8 mouse cellular contexts compared by ENCODE assay signal in the genomic region with DNA sequence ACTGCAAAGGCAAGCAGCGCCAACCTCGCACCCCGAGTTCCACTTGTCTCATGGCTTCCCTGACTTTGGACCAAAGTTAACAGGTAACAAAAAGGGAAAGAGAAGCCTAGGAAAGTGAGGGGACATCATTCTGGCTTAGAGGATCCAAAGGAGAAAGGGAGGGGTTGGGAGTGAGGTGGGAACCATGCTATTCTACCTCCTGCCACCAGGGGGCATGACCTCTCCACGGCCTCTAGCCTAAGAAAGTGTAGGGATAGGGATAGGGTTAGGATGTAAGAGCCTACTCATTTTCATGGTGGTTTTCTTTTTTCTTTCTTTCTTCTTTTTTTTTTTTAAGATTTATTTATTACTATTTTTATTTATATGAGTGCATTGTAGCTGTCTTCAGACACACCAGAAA. TPM values are rescaled to one million over a fixed set of nuclear protein-coding genes. Genes with fewer than 3 reads are reported as not detected.
A peak's percentile ranks its signal among the peaks of the same experiment; 100 is the strongest.
DNase-seq lines count a peak whose midpoint lies in the region; ATAC-seq lines count a peak whose summit lies in the region.

No protein-coding gene starts in this region.

- intact Hi-C loops in gastrocnemius, postnatal 14 days (cut with DNase I; ENCODE audit: low total_unique reads) = loop anchor here (5.0 kb wide), 2 partner anchors 44 to 76 kb away; no protein-coding TSS in a partner anchor
- intact Hi-C loops in gastrocnemius, postnatal 36 days (cut with DNase I) = loop anchor here (5.0 kb wide), 2 partner anchors 171 to 296 kb away; partner anchors contain the start of gene Inafm1
- intact Hi-C loops in left cerebral cortex, postnatal 4 days (cut with DNase I) = loop anchor here (10.0 kb wide), 1 partner anchor 179 kb away; no protein-coding TSS in a partner anchor

- DNase-seq in gastrocnemius, postnatal 14 days = peak; percentile 55
- no peak for DNase-seq in gastrocnemius, postnatal 36 days
- peak; percentile 49 for DNase-seq in urinary bladder, postnatal 25 days (ENCODE audit: low spot score)
- DNase-seq in urinary bladder, postnatal 36 days (ENCODE audit: low spot score in 2 of 2) = no peak
- peak; percentile 60 to 72 for DNase-seq in kidney, postnatal 25 days
- DNase-seq in retina, embryonic 14.5 days (ENCODE audit: low spot score) = peak; percentile 75
- no peak for DNase-seq in left cerebral cortex, postnatal 4 days

- peak; percentile 80 for ATAC-seq in common myeloid progenitor, adult 5-6 weeks (replicated peaks; ENCODE audit: low read depth, poor library complexity, severe bottlenecking)

RNA-seq across cellular contexts. Expression of gene Ehd2, which starts 8.5 kb away (rescaled TPM):
- total RNA-seq in gastrocnemius, postnatal 14 days (2021) = 100 to 1,000 TPM in 1 of 2 experiments, 10 to 100 TPM in 1; 91.3 to 101 TPM
- total RNA-seq in gastrocnemius, postnatal 36 days (2021) = 10 to 100 TPM; 40.8 to 47.9 TPM
- 1.0 and 1.9 TPM in 2 replicates for total RNA-seq in common myeloid progenitor, adult 5-6 weeks (2017)
- 1 to 10 TPM; 6.2 to 6.7 TPM for total RNA-seq in left cerebral cortex, postnatal 4 days (2021)

RNA-seq across cellular contexts. Expression of gene Nop53, which starts 30.0 kb away (rescaled TPM):
- total RNA-seq in gastrocnemius, postnatal 14 days (2021) = 100 to 1,000 TPM; 121 to 127 TPM
- total RNA-seq in gastrocnemius, postnatal 36 days (2021) = 10 to 100 TPM; 81.3 to 97.1 TPM
- total RNA-seq in common myeloid progenitor, adult 5-6 weeks (2017) = 458 and 478 TPM in 2 replicates
- 100 to 1,000 TPM; 110 to 112 TPM for total RNA-seq in left cerebral cortex, postnatal 4 days (2021)

RNA-seq across cellular contexts. Expression of gene Selenow, which starts 53.7 kb away (rescaled TPM):
- total RNA-seq in gastrocnemius, postnatal 14 days (2021) = 100 to 1,000 TPM; 759 to 773 TPM
- 1,000 to 10,000 TPM; 1,487 to 1,586 TPM for total RNA-seq in gastrocnemius, postnatal 36 days (2021)
- 42.3 and 56.5 TPM in 2 replicates for total RNA-seq in common myeloid progenitor, adult 5-6 weeks (2017)
- 1,000 to 10,000 TPM; 1,074 to 1,076 TPM for total RNA-seq in left cerebral cortex, postnatal 4 days (2021)

Comparison
In these comparisons a context has a peak if more than half of its experiments do, and no peak if none do; other contexts are left out.
1. DNase-seq: peak in gastrocnemius, postnatal 14 days (single experiment), urinary bladder, postnatal 25 days (single experiment), kidney, postnatal 25 days (2 of 2) and retina, embryonic 14.5 days (single experiment); none in gastrocnemius, postnatal 36 days (0 of 2), urinary bladder, postnatal 36 days (0 of 2) and left cerebral cortex, postnatal 4 days (single experiment).
2. RNA of gene Ehd2, which starts 8.5 kb away (total RNA-seq): 91.3 to 101 TPM in gastrocnemius, postnatal 14 days and 40.8 to 47.9 TPM in gastrocnemius, postnatal 36 days; 6.2 to 6.7 TPM in left cerebral cortex, postnatal 4 days and 1.0 to 1.9 TPM in common myeloid progenitor, adult 5-6 weeks; every median in the first group is over 4 times any median in the second.
3. RNA of gene Selenow, which starts 53.7 kb away (total RNA-seq): 1,487 to 1,586 TPM in gastrocnemius, postnatal 36 days, 1,074 to 1,076 TPM in left cerebral cortex, postnatal 4 days and 759 to 773 TPM in gastrocnemius, postnatal 14 days; 42.3 to 56.5 TPM in common myeloid progenitor, adult 5-6 weeks; every median in the first group is over 10 times any median in the second.